Mouse (Mus musculus): ENCODE measurements at regions not wholly inside any gene's neighbourhood (a gene's known extent, or its start where the extent isn't known, plus 50 kb on each side); places are given as distances from the start of the nearest gene placed in this dataset.

DNA sequence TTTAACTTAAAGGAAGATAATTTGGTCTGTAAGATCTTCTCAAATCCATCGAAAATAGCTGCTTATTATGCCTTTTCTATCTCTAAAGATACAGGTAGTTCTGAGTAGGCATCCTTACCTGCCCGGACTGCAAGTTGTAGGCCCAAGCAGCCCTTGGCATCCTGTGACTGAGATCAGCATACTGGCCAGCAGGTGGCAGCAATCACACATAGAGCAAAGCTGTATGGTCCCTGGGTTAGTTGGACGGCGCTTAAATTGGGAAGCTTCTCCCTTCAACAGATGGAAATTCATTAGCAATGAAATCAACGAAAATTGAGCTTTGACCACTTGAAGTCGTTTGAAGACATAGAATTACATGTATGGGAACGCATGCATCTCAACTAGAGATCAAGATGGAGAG is 61.0 kb downstream of the Ccng2 start:
- Histone ChIP-seq H3K9me3 (ENCODE audit: low read length) (no peaks in the 10 kb centered on the region), H3K4me3 (ENCODE audit: low read depth, low read length) (no peak overlapping the region), H3K9ac (replicated peaks) (no peak overlapping the region), H3K4me1 (ENCODE audit: insufficient read depth) (no peaks in the 10 kb centered on the region), H3K27me3 (ENCODE audit: insufficient read depth, low read length) (no peaks in the 10 kb centered on the region), H3K4me2 (ENCODE audit: low read depth, low read length) (no peak overlapping the region), H3K36me3 (replicated peaks; ENCODE audit: insufficient read depth, low read length) (no peaks in the 10 kb centered on the region), H3K27ac (ENCODE audit: low read depth) (no peak overlapping the region)
- WGBS (ENCODE audit: insufficient replicate concordance) = 16% methylated on average over 7 of the region's 7 CpGs
- TF ChIP-seq CTCF (IDR thresholded peaks at IDR 0.05; ENCODE audit: low read depth) (peak; percentile 85), EP300 (IDR thresholded peaks at IDR 0.05; ENCODE audit: low read depth) (no peak)
- ATAC-seq (no peak), DNase-seq (peak; percentile 70)

DNA sequence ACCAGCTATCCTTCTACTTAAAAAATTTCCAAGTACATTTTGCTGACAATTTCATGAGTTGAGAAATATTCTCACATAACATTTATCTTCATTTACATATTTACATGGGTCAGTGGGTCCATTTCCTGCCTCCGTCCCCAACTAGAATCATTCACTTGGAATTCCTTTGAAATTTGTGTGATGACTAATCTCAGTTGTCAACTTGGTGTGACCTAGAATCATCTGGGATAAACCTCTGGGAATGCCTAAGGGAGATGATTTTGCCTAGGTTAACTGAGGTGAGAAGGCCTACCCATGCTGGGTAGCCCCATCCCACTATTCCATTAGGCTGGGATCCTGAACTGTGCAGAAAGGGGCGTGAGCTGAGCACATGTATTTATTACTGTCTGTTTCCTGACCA is 63.8 kb downstream of the Ccng2 start:
- Histone ChIP-seq H3K27me3 (ENCODE audit: insufficient read depth, low read length) (no peaks in the 10 kb centered on the region), H3K4me1 (ENCODE audit: insufficient read depth) (no peaks in the 10 kb centered on the region), H3K27ac (ENCODE audit: low read depth) (no peak overlapping the region), H3K4me2 (ENCODE audit: low read depth, low read length) (no peak overlapping the region), H3K4me3 (ENCODE audit: low read depth, low read length) (no peak overlapping the region), H3K9me3 (ENCODE audit: low read length) (no peaks in the 10 kb centered on the region), H3K9ac (replicated peaks) (no peak overlapping the region), H3K36me3 (replicated peaks; ENCODE audit: insufficient read depth, low read length) (no peaks in the 10 kb centered on the region)
- ATAC-seq (no peak), DNase-seq (no peak)
- WGBS (ENCODE audit: insufficient replicate concordance) = 67% methylated on average over 2 of the region's 2 CpGs
- TF ChIP-seq EP300 (IDR thresholded peaks at IDR 0.05; ENCODE audit: low read depth) (no peak), CTCF (IDR thresholded peaks at IDR 0.05; ENCODE audit: low read depth) (no peak)

GRCm38 (mm10) chr5:93353101-93353500 is 86.0 kb downstream of the Ccng2 start:
- DNase-seq (no peak), ATAC-seq (no peak)
- no peak overlapping the region for H3K9ac ChIP-seq (replicated peaks)
- no peak for TF ChIP-seq CTCF (IDR thresholded peaks at IDR 0.05; ENCODE audit: low read depth)
- no peak for TF ChIP-seq EP300 (IDR thresholded peaks at IDR 0.05; ENCODE audit: low read depth)
- WGBS (ENCODE audit: insufficient replicate concordance) = 66% methylated on average over 2 of the region's 2 CpGs
- no peak overlapping the region for H3K4me2 ChIP-seq (ENCODE audit: low read depth, low read length)
- H3K27ac ChIP-seq (ENCODE audit: low read depth) = no peak overlapping the region
- no peaks in the 10 kb centered on the region for H3K36me3 ChIP-seq (replicated peaks; ENCODE audit: insufficient read depth, low read length)
- no peaks in the 10 kb centered on the region for H3K27me3 ChIP-seq (ENCODE audit: insufficient read depth, low read length)
- no peaks in the 10 kb centered on the region for H3K9me3 ChIP-seq (ENCODE audit: low read length)
- no peaks in the 10 kb centered on the region for H3K4me1 ChIP-seq (ENCODE audit: insufficient read depth)
- H3K4me3 ChIP-seq (ENCODE audit: low read depth, low read length) = no peak overlapping the region
